Mouse (Mus musculus) right cerebral cortex, postnatal 36 days (tissue): ENCODE results near the gene Cd70.
"Not testable (repeated sequence)": the region's sequence is repeated elsewhere in the genome, so short reads cannot be mapped to it uniquely, and the experiment has no call there.

Experiments used
- DNase-seq, 2 experiments: peaks; one replicate each; pipeline ENCODE4 v3.0.0; 2022; ENCODE audit warnings: low spot score in 2 of 2, mixed read lengths in 1 of 2

Gene Cd70

DNA sequence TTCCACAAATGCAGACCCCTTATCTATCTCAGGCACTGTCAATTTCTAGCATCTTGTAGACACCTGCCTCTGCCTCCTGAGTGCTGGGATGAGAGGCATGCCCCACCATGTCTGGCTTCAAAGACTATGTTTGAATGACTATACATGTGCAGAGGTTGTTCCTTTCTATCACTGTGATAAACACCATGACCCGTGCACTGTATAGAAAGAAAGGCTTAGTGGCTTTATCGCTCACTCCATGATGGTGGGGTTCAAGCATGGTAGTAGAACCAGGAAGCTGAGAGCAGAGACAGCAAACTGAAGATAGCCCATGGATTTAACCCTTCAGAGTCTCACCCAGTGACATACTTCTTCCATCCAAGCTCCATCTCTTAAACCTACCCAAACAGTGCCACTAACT lies 14.9 kb downstream of the Cd70 start:
- no peak for DNase-seq

GRCm38 (mm10) chr17:57134021-57134420 lies 15.6 kb downstream of the Cd70 start:
- not testable (repeated sequence) for DNase-seq

DNA sequence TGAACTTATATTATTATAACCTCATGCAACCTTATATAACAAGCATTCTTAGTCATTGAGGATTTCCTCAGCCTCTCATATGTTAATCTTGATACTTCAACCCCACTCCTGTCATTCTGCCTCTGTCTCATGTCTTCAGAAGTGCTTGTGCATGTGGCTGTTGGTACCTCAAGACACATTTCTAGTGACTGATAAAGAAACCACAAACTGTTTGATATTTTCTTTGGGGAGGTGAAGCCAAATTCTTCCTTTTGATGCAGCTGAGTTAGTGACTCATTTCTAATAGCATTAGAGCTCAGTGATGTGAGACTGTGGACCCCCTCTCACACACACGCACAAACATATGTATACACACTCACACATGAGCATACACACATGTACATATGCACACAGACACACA lies 17.8 kb downstream of the Cd70 start:
- no peak for DNase-seq

GRCm38 (mm10) chr17:57125853-57126622 lies 23.5 kb downstream of the Cd70 start:
- no peak for DNase-seq

DNA sequence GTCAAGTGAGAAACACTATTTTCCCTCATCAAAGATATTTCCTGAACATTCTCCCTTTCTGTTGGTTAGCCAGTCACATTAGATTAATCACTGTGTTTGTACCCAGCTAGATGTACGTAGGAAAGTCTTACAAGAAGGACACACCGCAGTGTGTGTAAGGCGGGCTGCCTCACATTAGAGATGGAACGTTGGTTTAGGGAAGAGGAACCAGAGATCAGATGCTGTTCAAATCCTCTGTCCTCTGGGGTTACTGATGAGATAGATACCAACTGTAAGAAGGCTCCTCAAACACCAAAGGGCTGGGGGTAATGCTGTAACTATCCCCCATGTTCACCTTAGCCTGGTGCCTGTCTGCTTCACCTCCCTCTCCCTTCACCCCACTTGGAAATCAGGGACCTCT lies 24.8 kb downstream of the Cd70 start:
- DNase-seq = no peak

- DNase-seq = no peak
Measured at GRCm38 (mm10) chr17:57123192-57124118, 26.1 kb downstream of the Cd70 start.

DNA sequence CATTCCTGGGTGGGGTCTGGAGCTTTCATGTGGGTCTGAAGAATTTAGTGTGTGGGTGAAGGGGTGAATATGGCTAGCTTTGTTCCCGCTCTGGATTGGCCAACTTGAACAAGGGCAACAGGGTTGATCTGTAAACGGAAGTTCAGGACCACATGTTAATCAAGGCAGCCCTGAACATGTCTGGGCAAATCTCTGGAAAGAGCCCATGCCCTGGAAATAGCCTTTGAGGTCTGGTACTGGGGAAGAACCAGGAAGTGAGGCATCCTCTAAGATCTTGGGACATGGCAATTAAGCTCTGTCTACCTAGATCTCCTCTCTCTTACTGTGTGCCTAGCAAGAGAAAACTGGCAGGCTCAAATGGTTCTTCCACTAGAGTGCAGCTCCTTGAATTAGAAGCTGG lies 27.7 kb downstream of the Cd70 start:
- DNase-seq = no peak

- no peak for DNase-seq
Measured at GRCm38 (mm10) chr17:57118524-57119349, 30.8 kb downstream of the Cd70 start.

GRCm38 (mm10) chr17:57116801-57117200 lies 32.8 kb downstream of the Cd70 start:
- DNase-seq = no peak

DNA sequence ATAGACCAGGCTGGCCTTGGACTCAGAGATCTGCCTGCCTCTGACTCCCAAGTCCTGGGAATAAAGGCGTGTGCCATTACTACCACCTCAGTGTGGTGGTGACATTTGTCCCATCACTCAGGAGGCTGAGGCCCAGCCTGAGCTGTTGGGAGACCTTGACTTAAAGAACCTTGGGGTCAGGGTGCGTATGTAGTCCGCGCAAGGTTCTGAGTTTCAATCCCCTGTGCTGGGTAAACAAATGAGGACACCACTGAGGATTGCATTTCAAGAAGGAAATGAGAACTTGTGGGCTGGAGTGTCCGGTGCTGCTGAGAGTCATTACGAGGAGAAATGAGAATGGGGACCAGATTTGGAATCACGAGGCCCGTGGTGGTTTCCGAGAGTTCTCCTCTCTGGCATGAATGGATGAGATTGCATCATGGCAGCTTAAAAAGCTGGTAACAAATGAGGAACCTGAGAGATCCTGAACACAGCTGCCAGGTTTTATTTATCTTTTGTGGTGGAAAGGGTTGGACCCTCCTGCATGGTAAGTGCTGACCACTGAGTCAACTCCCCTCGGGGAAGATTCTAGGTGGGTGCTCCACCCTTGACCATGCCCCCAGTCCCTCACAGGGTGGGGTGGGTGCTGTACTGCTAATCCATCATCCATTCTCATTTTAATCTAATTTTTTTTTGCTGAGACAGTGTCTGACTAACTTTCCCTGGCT lies 36.7 kb downstream of the Cd70 start:
- DNase-seq = no peak

- no peak for DNase-seq
Measured at GRCm38 (mm10) chr17:57110005-57110404, 39.6 kb downstream of the Cd70 start.

DNA sequence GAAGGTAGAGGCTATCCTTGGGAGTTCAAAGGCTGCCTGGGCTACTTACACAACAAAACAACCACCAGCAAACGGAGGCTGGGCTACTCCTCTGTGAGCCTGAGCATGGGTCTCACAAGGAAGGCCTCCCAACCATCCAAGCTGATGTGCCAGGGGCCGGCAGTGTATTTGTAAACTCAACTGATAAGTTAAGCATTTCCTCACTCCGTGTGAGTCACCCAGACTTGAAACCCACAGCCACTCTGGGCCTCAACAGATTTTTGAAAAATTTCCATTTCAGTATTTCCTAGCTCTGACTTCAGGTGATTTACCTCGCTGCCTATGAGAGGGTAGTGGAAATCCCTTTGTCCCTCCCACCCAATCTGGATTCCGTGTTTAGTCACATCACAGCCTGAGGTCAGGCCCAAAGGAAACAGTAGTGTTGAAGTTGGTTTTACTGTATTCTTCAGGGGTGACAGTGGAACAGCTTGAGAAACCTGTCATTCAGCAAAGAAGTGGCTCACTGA lies 40.9 kb downstream of the Cd70 start:
- DNase-seq = no peak

DNA sequence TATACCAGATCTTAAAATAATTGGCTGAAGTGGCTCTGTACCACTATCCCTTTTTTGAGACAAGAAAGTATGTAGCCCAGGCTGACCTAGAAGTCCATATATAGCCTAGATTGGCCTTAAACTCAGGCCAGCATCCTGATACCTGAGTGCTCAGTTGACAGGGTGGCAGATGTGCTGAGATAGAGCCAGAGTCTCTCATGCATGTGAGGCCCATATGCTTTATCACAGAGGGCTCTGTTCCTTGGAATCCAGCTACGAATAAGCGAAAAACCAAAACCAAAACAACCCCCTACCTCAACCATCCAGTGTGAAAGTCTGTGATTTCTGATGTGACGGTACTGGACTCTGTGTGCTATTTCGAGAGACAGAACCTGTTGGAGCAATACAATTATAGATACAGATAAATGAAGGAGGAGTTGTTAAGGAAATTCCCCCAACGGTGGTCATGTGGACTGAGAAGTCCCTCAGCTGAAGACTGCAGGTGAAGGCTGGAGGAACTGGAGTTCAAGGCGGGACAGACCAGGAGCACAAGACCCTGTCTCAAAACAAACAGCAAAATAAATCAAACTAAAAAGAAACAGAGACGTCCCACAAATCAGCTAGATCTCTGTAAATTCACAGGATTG lies 41.4 kb downstream of the Cd70 start:
- no peak for DNase-seq

DNA sequence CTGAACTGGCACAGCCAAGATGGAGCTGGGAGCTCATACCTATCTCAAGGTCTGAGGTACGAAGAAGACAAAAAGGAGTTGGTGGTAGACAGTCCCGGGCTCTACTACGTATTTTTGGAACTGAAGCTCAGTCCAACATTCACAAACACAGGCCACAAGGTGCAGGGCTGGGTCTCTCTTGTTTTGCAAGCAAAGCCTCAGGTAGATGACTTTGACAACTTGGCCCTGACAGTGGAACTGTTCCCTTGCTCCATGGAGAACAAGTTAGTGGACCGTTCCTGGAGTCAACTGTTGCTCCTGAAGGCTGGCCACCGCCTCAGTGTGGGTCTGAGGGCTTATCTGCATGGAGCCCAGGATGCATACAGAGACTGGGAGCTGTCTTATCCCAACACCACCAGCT lies 42.5 kb downstream of the Cd70 start:
- DNase-seq = no peak

DNA sequence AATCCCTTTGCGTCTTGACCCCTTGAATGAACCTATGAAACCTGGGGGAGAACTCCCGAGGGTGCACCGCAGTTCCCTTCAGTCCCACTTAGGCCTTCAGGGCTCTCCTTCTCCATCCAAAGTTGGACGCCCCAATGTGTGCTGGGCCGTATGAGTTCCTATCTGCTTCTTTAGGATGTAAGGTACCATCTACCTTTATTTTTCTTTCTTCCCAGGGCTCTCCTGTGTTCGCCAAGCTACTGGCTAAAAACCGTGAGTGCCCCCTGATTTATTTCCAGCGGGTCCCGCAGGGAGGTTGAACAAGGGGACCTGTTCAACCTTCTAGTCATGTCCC lies 43.6 kb downstream of the Cd70 start:
- DNase-seq = no peak

- no peak for DNase-seq
Measured at GRCm38 (mm10) chr17:57105181-57106034, 44.2 kb downstream of the Cd70 start, which contains the start of gene Tnfsf9. Gene Tnfsf9, plus strand, starts transcription at chr17:57105325.

GRCm38 (mm10) chr17:57104496-57104895 lies 45.1 kb downstream of the Cd70 start:
- DNase-seq = no peak

GRCm38 (mm10) chr17:57102276-57102675 lies 47.3 kb downstream of the Cd70 start:
- no peak for DNase-seq

DNA sequence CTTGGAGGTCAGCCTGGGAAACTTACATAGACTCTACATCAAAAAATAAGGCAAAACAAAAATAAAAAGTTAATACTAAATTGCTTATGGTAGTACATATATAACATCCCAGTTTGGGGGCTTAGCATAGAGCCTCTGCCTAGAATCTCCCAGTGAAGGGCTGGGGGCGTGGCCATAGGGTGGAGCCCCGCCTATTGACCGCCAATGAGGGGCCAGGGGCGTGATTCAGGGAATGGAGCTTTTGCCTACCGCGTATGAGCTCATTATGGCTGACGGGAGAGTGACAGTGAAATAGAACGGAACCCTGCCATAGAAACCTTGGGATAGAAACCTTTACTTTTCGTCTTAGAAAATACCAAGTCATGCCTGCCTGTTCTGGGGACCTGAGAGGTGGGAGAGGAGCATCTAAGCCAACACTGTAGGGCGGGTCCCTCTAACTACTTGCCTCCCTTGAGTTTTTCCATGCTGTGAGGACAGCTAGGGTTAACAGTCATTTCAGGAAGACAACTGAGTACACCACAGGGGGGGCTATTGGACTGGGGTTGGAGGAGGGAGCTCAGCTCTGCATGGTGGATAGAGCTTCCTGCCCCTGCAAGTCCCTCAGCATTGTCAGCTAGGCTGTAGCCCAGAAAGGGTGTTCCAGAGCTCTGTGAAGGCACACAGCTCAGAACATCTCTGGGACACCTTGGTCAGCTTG lies 49.8 kb downstream of the Cd70 start:
- no peak for DNase-seq
